Mouse (Mus musculus): ENCODE results near the gene Pakap. TPM values are rescaled to one million over a fixed set of nuclear protein-coding genes. Genes with fewer than 3 reads are reported as not detected.

Gene Pakap
- polyA plus RNA-seq, 1 experiment, result 6.3 TPM

- WGBS, result 46% methylated on average over 4 of the region's 4 CpGs
- no peak overlapping the region for H3K27ac ChIP-seq (ENCODE audit: insufficient read depth, low read length)
- TF ChIP-seq POLR2A (IDR thresholded peaks at IDR 0.05; ENCODE audit: borderline replicate concordance, insufficient read depth, low read length), result no peak
- no peak for TF ChIP-seq CTCF (IDR thresholded peaks at IDR 0.05; ENCODE audit: borderline replicate concordance, insufficient read depth, low read depth, low read length)
- no peaks in the 10 kb centered on the region for H3K4me1 ChIP-seq (ENCODE audit: control insufficient read depth, insufficient read depth, low read length)
- no peak overlapping the region for H3K4me3 ChIP-seq (replicated peaks; ENCODE audit: insufficient read depth, low read depth, low read length)
- no peaks in the 10 kb centered on the region for H3K27me3 ChIP-seq (ENCODE audit: control insufficient read depth, insufficient read depth, low read length)
- DNase-seq, result no peak
Observed at GRCm38 (mm10) chr4:57765806-57766205, 197.8 kb downstream of the Pakap start.

- no peak for DNase-seq
- Histone ChIP-seq H3K27ac (ENCODE audit: insufficient read depth, low read length) (no peak overlapping the region), H3K27me3 (ENCODE audit: control insufficient read depth, insufficient read depth, low read length) (no peaks in the 10 kb centered on the region), H3K4me1 (ENCODE audit: control insufficient read depth, insufficient read depth, low read length) (no peaks in the 10 kb centered on the region), H3K4me3 (replicated peaks; ENCODE audit: insufficient read depth, low read depth, low read length) (no peak overlapping the region)
- WGBS, result 85% methylated on average over 3 of the region's 3 CpGs
- no peak for TF ChIP-seq CTCF (IDR thresholded peaks at IDR 0.05; ENCODE audit: borderline replicate concordance, insufficient read depth, low read depth, low read length)
Observed at GRCm38 (mm10) chr4:57769007-57769406, 201.0 kb downstream of the Pakap start.

- DNase-seq, result no peak
- Histone ChIP-seq H3K27ac (ENCODE audit: insufficient read depth, low read length) (no peak overlapping the region), H3K4me3 (replicated peaks; ENCODE audit: insufficient read depth, low read depth, low read length) (no peak overlapping the region), H3K27me3 (ENCODE audit: control insufficient read depth, insufficient read depth, low read length) (no peaks in the 10 kb centered on the region), H3K4me1 (ENCODE audit: control insufficient read depth, insufficient read depth, low read length) (no peaks in the 10 kb centered on the region)
- no peak for TF ChIP-seq POLR2A (IDR thresholded peaks at IDR 0.05; ENCODE audit: borderline replicate concordance, insufficient read depth, low read length)
- no peak for TF ChIP-seq CTCF (IDR thresholded peaks at IDR 0.05; ENCODE audit: borderline replicate concordance, insufficient read depth, low read depth, low read length)
- WGBS, result 72% methylated on average over 4 of the region's 4 CpGs
Observed at GRCm38 (mm10) chr4:57770185-57770823, 202.3 kb downstream of the Pakap start.

GRCm38 (mm10) chr4:57771558-57772219, 203.7 kb downstream of the Pakap start:
- 100% methylated on average over 2 of the region's 2 CpGs for WGBS
- H3K4me3 ChIP-seq (replicated peaks; ENCODE audit: insufficient read depth, low read depth, low read length), result no peak overlapping the region
- no peaks in the 10 kb centered on the region for H3K27me3 ChIP-seq (ENCODE audit: control insufficient read depth, insufficient read depth, low read length)
- TF ChIP-seq POLR2A (IDR thresholded peaks at IDR 0.05; ENCODE audit: borderline replicate concordance, insufficient read depth, low read length) (no peak), CTCF (IDR thresholded peaks at IDR 0.05; ENCODE audit: borderline replicate concordance, insufficient read depth, low read depth, low read length) (no peak)
- H3K27ac ChIP-seq (ENCODE audit: insufficient read depth, low read length), result no peak overlapping the region
- no peak for DNase-seq
- H3K4me1 ChIP-seq (ENCODE audit: control insufficient read depth, insufficient read depth, low read length), result no peaks in the 10 kb centered on the region

- WGBS, result 43% methylated on average over 11 of the region's 11 CpGs
- no peak overlapping the region for H3K27ac ChIP-seq (ENCODE audit: insufficient read depth, low read length)
- TF ChIP-seq CTCF (IDR thresholded peaks at IDR 0.05; ENCODE audit: borderline replicate concordance, insufficient read depth, low read depth, low read length), result no peak
- no peaks in the 10 kb centered on the region for H3K27me3 ChIP-seq (ENCODE audit: control insufficient read depth, insufficient read depth, low read length)
- H3K4me3 ChIP-seq (replicated peaks; ENCODE audit: insufficient read depth, low read depth, low read length), result no peak overlapping the region
- H3K4me1 ChIP-seq (ENCODE audit: control insufficient read depth, insufficient read depth, low read length), result no peaks in the 10 kb centered on the region
- DNase-seq, result no peak
Observed at GRCm38 (mm10) chr4:57772851-57773510, 205.0 kb downstream of the Pakap start.

GRCm38 (mm10) chr4:57774517-57774916, 206.5 kb downstream of the Pakap start:
- Histone ChIP-seq H3K4me1 (ENCODE audit: control insufficient read depth, insufficient read depth, low read length) (no peaks in the 10 kb centered on the region), H3K27me3 (ENCODE audit: control insufficient read depth, insufficient read depth, low read length) (no peaks in the 10 kb centered on the region), H3K27ac (ENCODE audit: insufficient read depth, low read length) (no peak overlapping the region), H3K4me3 (replicated peaks; ENCODE audit: insufficient read depth, low read depth, low read length) (no peak overlapping the region)
- 73% methylated on average over 4 of the region's 4 CpGs for WGBS
- no peak for TF ChIP-seq CTCF (IDR thresholded peaks at IDR 0.05; ENCODE audit: borderline replicate concordance, insufficient read depth, low read depth, low read length)
- no peak for TF ChIP-seq POLR2A (IDR thresholded peaks at IDR 0.05; ENCODE audit: borderline replicate concordance, insufficient read depth, low read length)
- no peak for DNase-seq

GRCm38 (mm10) chr4:57775582-57775981, 207.6 kb downstream of the Pakap start:
- H3K4me3 ChIP-seq (replicated peaks; ENCODE audit: insufficient read depth, low read depth, low read length), result no peak overlapping the region
- no peak overlapping the region for H3K27ac ChIP-seq (ENCODE audit: insufficient read depth, low read length)
- H3K27me3 ChIP-seq (ENCODE audit: control insufficient read depth, insufficient read depth, low read length), result no peaks in the 10 kb centered on the region
- DNase-seq, result no peak
- no peaks in the 10 kb centered on the region for H3K4me1 ChIP-seq (ENCODE audit: control insufficient read depth, insufficient read depth, low read length)
- TF ChIP-seq CTCF (IDR thresholded peaks at IDR 0.05; ENCODE audit: borderline replicate concordance, insufficient read depth, low read depth, low read length) (no peak), POLR2A (IDR thresholded peaks at IDR 0.05; ENCODE audit: borderline replicate concordance, insufficient read depth, low read length) (no peak)

GRCm38 (mm10) chr4:57780403-57780802, 212.4 kb downstream of the Pakap start:
- TF ChIP-seq POLR2A (IDR thresholded peaks at IDR 0.05; ENCODE audit: borderline replicate concordance, insufficient read depth, low read length) (no peak), CTCF (IDR thresholded peaks at IDR 0.05; ENCODE audit: borderline replicate concordance, insufficient read depth, low read depth, low read length) (no peak)
- Histone ChIP-seq H3K27ac (ENCODE audit: insufficient read depth, low read length) (no peak overlapping the region), H3K4me3 (replicated peaks; ENCODE audit: insufficient read depth, low read depth, low read length) (no peak overlapping the region), H3K27me3 (ENCODE audit: control insufficient read depth, insufficient read depth, low read length) (no peaks in the 10 kb centered on the region; the same call in 1 of the 2 replicates), H3K4me1 (ENCODE audit: control insufficient read depth, insufficient read depth, low read length) (no peaks in the 10 kb centered on the region)
- WGBS, result 52% methylated on average over 4 of the region's 4 CpGs
- no peak for DNase-seq

Measured in cerebellum, adult 2 months (tissue).